Mouse (Mus musculus) liver, embryonic 14.5 days (tissue): ENCODE measurements around the gene Usp3. TPM values are rescaled to one million over a fixed set of nuclear protein-coding genes. Genes with fewer than 3 reads are reported as not detected.

ENCODE experiments used
- ATAC-seq: fragments of 200-750 bp; cut with Nextera tagmentation; 2 replicates; pipeline ENCODE4 v1.8.0; 2017; ENCODE audit warnings: moderate number of reproducible peaks, mild to moderate bottlenecking, moderate library complexity; ENCODE audit not compliant: insufficient read depth
- DNase-seq, 3 experiments: peaks; one replicate each; pipeline ENCODE4 v3.0.0-alpha.2; 2012 to 2013; ENCODE audit warnings: low read depth in 3 of 3, low spot score in 3 of 3
- H3K27ac ChIP-seq: fragments of 300-500 bp; sonication (generic); 2 replicates; pipeline ENCODE4 v1.5.1; 2014; ENCODE audit warnings: moderate library complexity, mild to moderate bottlenecking, control low read depth, inconsistent platforms
- H3K27me3 ChIP-seq: fragments of 300-500 bp; sonication (generic); 2 replicates; pipeline ENCODE4 v1.6.1; 2014; ENCODE audit warnings: mild to moderate bottlenecking, low read length, moderate library complexity; ENCODE audit not compliant: control insufficient read depth, insufficient read depth
- H3K36me3 ChIP-seq: fragments of 300-500 bp; sonication (generic); replicated peaks from 2 replicates; pipeline ENCODE4 v1.6.1; 2014; ENCODE audit warnings: low read depth; ENCODE audit not compliant: control insufficient read depth, insufficient read depth
- H3K4me1 ChIP-seq, 2 experiments: fragments of 200-500 bp in 1 of 2; fragments of 300-500 bp in 1 of 2; sonication (generic) in 1 of 2; replicated peaks; 2 replicates each; pipeline ENCODE4 v1.6.1; 2012 to 2014; ENCODE audit warnings: antibody characterized with exemption in 1 of 2, inconsistent platforms in 1 of 2, low read length in 1 of 2; ENCODE audit not compliant: control insufficient read depth in 2 of 2, insufficient read depth in 2 of 2
- H3K4me2 ChIP-seq: fragments of 300-500 bp; sonication (generic); 2 replicates; pipeline ENCODE4 v1.6.1; 2014; ENCODE audit warnings: low read depth, mild to moderate bottlenecking, control low read depth, moderate library complexity
- H3K4me3 ChIP-seq, 2 experiments: fragments of 200-500 bp in 1 of 2; fragments of 300-500 bp in 1 of 2; sonication (generic) in 1 of 2; 2 replicates each; pipeline ENCODE4 v1.5.1; 2012 to 2014; ENCODE audit warnings: low read depth in 2 of 2, low read length in 2 of 2, mild to moderate bottlenecking in 2 of 2, control low read depth in 1 of 2, inconsistent platforms in 1 of 2, moderate library complexity in 1 of 2; ENCODE audit not compliant: insufficient read depth in 1 of 2
- H3K9ac ChIP-seq: fragments of 300-500 bp; sonication (generic); replicated peaks from 2 replicates; pipeline ENCODE4 v1.6.1; 2014; ENCODE audit warnings: mild to moderate bottlenecking, control low read depth, moderate library complexity
- H3K9me3 ChIP-seq: fragments of 300-500 bp; sonication (generic); 2 replicates; pipeline ENCODE4 v1.6.1; 2016; ENCODE audit warnings: low read length, mixed read lengths; ENCODE audit not compliant: control insufficient read depth
- CTCF ChIP-seq: IDR thresholded peaks from 2 replicates; pipeline ENCODE4 v1.5.1; 2016; ENCODE audit warnings: antibody characterized with exemption, low read depth, control low read depth
- EP300 ChIP-seq: IDR thresholded peaks from 2 replicates; pipeline ENCODE4 v1.6.1; 2016; ENCODE audit warnings: antibody characterized with exemption, low read depth
- WGBS: fragments of 180-500 bp; shearing (Covaris S2); extraction: QIAGEN DNeasy Blood & Tissue Kit; methylation state at CpG from one replicate; pipeline ENCODE4 v1.1.7; 2014; ENCODE audit not compliant: insufficient replicate concordance; 5-methylcytosine and 5-hydroxymethylcytosine counted together
- polyA plus RNA-seq, 2 experiments: library from polyadenylated mRNA; depleted of rRNA in 1 of 2; stranded (reverse) in 1 of 2; unstranded in 1 of 2; fragments of >200 nt; fragmentation: Nextera tagmentation in 1 of 2; extraction: Ambion mirVana in 1 of 2; gene quantifications; 2 replicates each; pipeline versions ENCODE4 v1.2.1 to v1.2.3; 2012 to 2014

Usp3 gene
- polyA plus RNA-seq, 2 experiments = 6.7 to 14.8 TPM

- H3K9ac ChIP-seq = no peak overlapping the region
- DNase-seq (no peak), ATAC-seq (no peak)
- H3K9me3 ChIP-seq = no peaks in the 10 kb centered on the region
- 91% methylated on average over 10 of the region's 10 CpGs for WGBS
- H3K4me3 ChIP-seq = no peak overlapping the region
- peaks cover 34% of the 10 kb centered on the region for H3K36me3 ChIP-seq
- H3K27ac ChIP-seq = no peak overlapping the region
- no peak overlapping the region for H3K4me2 ChIP-seq
- TF ChIP-seq CTCF (no peak), EP300 (no peak)
- no peaks in the 10 kb centered on the region for H3K27me3 ChIP-seq
- peaks cover 3 to 9% of the 10 kb centered on the region in 2 experiments; a peak in 3 of 4 replicates for H3K4me1 ChIP-seq
Measured at GRCm38 (mm10) chr9:66515680-66516210, 77.2 kb downstream of the Usp3 start.

GRCm38 (mm10) chr9:66515115-66515514 lies 77.8 kb downstream of the Usp3 start:
- no peaks in the 10 kb centered on the region for H3K9me3 ChIP-seq
- 39% methylated on average over 2 of the region's 2 CpGs for WGBS
- no peak for ATAC-seq
- no peak overlapping the region for H3K27ac ChIP-seq
- H3K4me1 ChIP-seq = peaks cover 6 to 15% of the 10 kb centered on the region in 2 experiments; a peak in 3 of 4 replicates
- TF ChIP-seq EP300 = no peak
- no peak for TF ChIP-seq CTCF
- no peak overlapping the region for H3K4me3 ChIP-seq
- no peaks in the 10 kb centered on the region for H3K27me3 ChIP-seq
- H3K36me3 ChIP-seq = peaks cover 31% of the 10 kb centered on the region
- no peak overlapping the region for H3K4me2 ChIP-seq
- H3K9ac ChIP-seq = no peak overlapping the region
- no peak for DNase-seq

- Histone ChIP-seq H3K4me3 (no peak within 1 kb of the TSS), H3K9ac (no peak within 1 kb of the TSS), H3K4me1 (peaks cover 6 to 15% of the 10 kb centered on the region in 2 experiments; a peak in 3 of 4 replicates), H3K27ac (no peak within 1 kb of the TSS), H3K27me3 (no peaks in the 10 kb centered on the region), H3K9me3 (no peaks in the 10 kb centered on the region), H3K36me3 (peaks cover 38% of the 10 kb centered on the region), H3K4me2 (no peak within 1 kb of the TSS)
- WGBS = 72% methylated on average over 17 of the region's 17 CpGs
- no peak for ATAC-seq
- DNase-seq = no peak
- TF ChIP-seq CTCF (peak; percentile 81), EP300 (no peak)
Measured at GRCm38 (mm10) chr9:66514256-66514770, 78.6 kb downstream of the Usp3 start, which contains the start of gene Fbxl22. TSS of gene Fbxl22 (minus strand) at chr9:66514593.

- 84% methylated on average over 4 of the region's 4 CpGs for WGBS
- H3K27me3 ChIP-seq = no peaks in the 10 kb centered on the region
- H3K4me2 ChIP-seq = no peak overlapping the region
- peaks cover 6 to 15% of the 10 kb centered on the region in 2 experiments; a peak in 3 of 4 replicates for H3K4me1 ChIP-seq
- DNase-seq (no peak), ATAC-seq (no peak)
- peaks cover 44% of the 10 kb centered on the region for H3K36me3 ChIP-seq
- H3K9ac ChIP-seq = no peak overlapping the region
- TF ChIP-seq EP300 (no peak), CTCF (no peak)
- no peaks in the 10 kb centered on the region for H3K9me3 ChIP-seq
- no peak overlapping the region for H3K27ac ChIP-seq
- H3K4me3 ChIP-seq = no peak overlapping the region
Measured at GRCm38 (mm10) chr9:66513661-66514255, 79.2 kb downstream of the Usp3 start.

- Histone ChIP-seq H3K4me2 (peak overlapping the region; percentile 68; the same call in 1 of the 2 replicates), H3K4me3 (no peak overlapping the region), H3K27me3 (no peaks in the 10 kb centered on the region), H3K36me3 (peaks cover 48% of the 10 kb centered on the region), H3K9me3 (no peaks in the 10 kb centered on the region), H3K27ac (no peak overlapping the region), H3K9ac (no peak overlapping the region), H3K4me1 (peaks cover 6 to 15% of the 10 kb centered on the region in 2 experiments; a peak in 3 of 4 replicates)
- TF ChIP-seq EP300 (no peak), CTCF (peak; percentile 56)
- DNase-seq (no peak), ATAC-seq (no peak)
Measured at GRCm38 (mm10) chr9:66513150-66513549, 79.8 kb downstream of the Usp3 start.
